11 mouse cellular contexts compared by ENCODE assay signal in genomic region chr3:122801436-122802221, GRCm38 (mm10).
A peak's percentile ranks its signal among the peaks of the same experiment; 100 is the strongest.
DNase-seq lines count a peak whose midpoint lies in the region; ATAC-seq and TF ChIP-seq lines count a peak whose summit lies in the region.
"Had no signal": no experiment of that assay in that cellular context is flagged by ENCODE, and none has a peak within 500 bp of the region (broad histone marks: within the 10 kb centered on the region; RNA-seq: fewer than 3 reads in every experiment).

No protein-coding gene starts in this region.

- no peak for DNase-seq in lung, adult 2 months
- DNase-seq in hindbrain, postnatal 0 days (ENCODE audit: low spot score): no peak
- no peak for DNase-seq in spleen, postnatal 14 days (ENCODE audit: low spot score in 2 of 2)
- DNase-seq: cerebellum, postnatal 10 days; right cerebral cortex, adult 18-20 months had no signal

- no peak for TF ChIP-seq POLR2A in lung, adult 2 months (IDR thresholded peaks at IDR 0.05; ENCODE audit: borderline replicate concordance, extremely low read depth, low read depth, low read length)

- ATAC-seq in lung, embryonic 15.5 days (ENCODE audit: borderline replicate concordance, extremely low read depth, low FRiP score, low TSS enrichment): no peak
- ATAC-seq in forebrain, embryonic 13.5 days: peak; percentile 69
- ATAC-seq in hindbrain, postnatal 0 days: peak; percentile 56
- peak; percentile 59; the same call in 1 of the 2 replicates for ATAC-seq in stomach, embryonic 15.5 days (ENCODE audit: insufficient read depth, low FRiP score, low read depth)
- no peak for ATAC-seq in inflammation-experienced regulatory T-cells, adult 6 months

- WGBS in lung, embryonic 15.5 days: 77% methylated on average over 15 of the region's 15 CpGs
- 81% methylated on average over 15 of the region's 15 CpGs for WGBS in lung, adult 2 months
- 67% methylated on average over 15 of the region's 15 CpGs for WGBS in forebrain, embryonic 13.5 days
- WGBS in hindbrain, postnatal 0 days: 56% methylated on average over 15 of the region's 15 CpGs
- 68% methylated on average over 15 of the region's 15 CpGs for WGBS in stomach, embryonic 15.5 days

- TF ChIP-seq CTCF in lung, adult 2 months (IDR thresholded peaks at IDR 0.05; ENCODE audit: insufficient read depth, low read length): no peak
- TF ChIP-seq CTCF in hindbrain, postnatal 0 days (IDR thresholded peaks at IDR 0.05; ENCODE audit: low read depth): no peak

- H3K4me1 ChIP-seq in lung, embryonic 15.5 days: 0 out of 2 replicates have a peak, but pooled peaks cover 7% of the 10 kb centered on the region
- no peaks in the 10 kb centered on the region for H3K4me1 ChIP-seq in lung, adult 2 months (ENCODE audit: control insufficient read depth, insufficient read depth, low read length)
- peaks cover 23% of the 10 kb centered on the region for H3K4me1 ChIP-seq in forebrain, embryonic 13.5 days
- H3K4me1 ChIP-seq in hindbrain, postnatal 0 days (ENCODE audit: insufficient read depth, low read length): peaks cover 15% of the 10 kb centered on the region
- H3K4me1 ChIP-seq in stomach, embryonic 15.5 days: peaks cover 5% of the 10 kb centered on the region; the same call in 1 of the 2 replicates

- H3K27me3 ChIP-seq in lung, embryonic 15.5 days: no peaks in the 10 kb centered on the region
- no peaks in the 10 kb centered on the region for H3K27me3 ChIP-seq in forebrain, embryonic 13.5 days
- H3K27me3 ChIP-seq in hindbrain, postnatal 0 days (ENCODE audit: insufficient read depth, low read length): no peaks in the 10 kb centered on the region
- H3K27me3 ChIP-seq in stomach, embryonic 15.5 days (replicated peaks): no peaks in the 10 kb centered on the region
- H3K27me3 ChIP-seq: CH12.LX had no signal

- peaks cover 30% of the 10 kb centered on the region for H3K36me3 ChIP-seq in lung, embryonic 15.5 days
- H3K36me3 ChIP-seq in forebrain, embryonic 13.5 days (ENCODE audit: poor library complexity, severe bottlenecking): peaks cover 3% of the 10 kb centered on the region; the same call in 1 of the 2 replicates
- H3K36me3 ChIP-seq in hindbrain, postnatal 0 days (ENCODE audit: insufficient read depth, low read length): no peaks in the 10 kb centered on the region
- H3K36me3 ChIP-seq in stomach, embryonic 15.5 days: peaks cover 12% of the 10 kb centered on the region; the same call in 1 of the 2 replicates

- no peak overlapping the region for H3K9ac ChIP-seq in lung, embryonic 15.5 days
- H3K9ac ChIP-seq in forebrain, embryonic 13.5 days: peak overlapping the region; percentile 26; the same call in 1 of the 2 replicates
- no peak overlapping the region for H3K9ac ChIP-seq in hindbrain, postnatal 0 days (replicated peaks; ENCODE audit: low read length)
- no peak overlapping the region for H3K9ac ChIP-seq in stomach, embryonic 15.5 days
- H3K9ac ChIP-seq: liver, embryonic 14.5 days had no signal

- H3K4me3 ChIP-seq in lung, embryonic 15.5 days: no peak overlapping the region
- no peak overlapping the region for H3K4me3 ChIP-seq in lung, adult 2 months (replicated peaks; ENCODE audit: extremely low read depth, low read depth, low read length)
- no peak overlapping the region for H3K4me3 ChIP-seq in forebrain, embryonic 13.5 days
- no peak overlapping the region for H3K4me3 ChIP-seq in hindbrain, postnatal 0 days (ENCODE audit: low read length)
- no peak overlapping the region for H3K4me3 ChIP-seq in stomach, embryonic 15.5 days (replicated peaks)

- no peak overlapping the region for H3K4me2 ChIP-seq in lung, embryonic 15.5 days
- H3K4me2 ChIP-seq in forebrain, embryonic 13.5 days: no peak overlapping the region
- no peak overlapping the region for H3K4me2 ChIP-seq in hindbrain, postnatal 0 days (ENCODE audit: low read depth, low read length)
- no peak overlapping the region for H3K4me2 ChIP-seq in stomach, embryonic 15.5 days

- no peaks in the 10 kb centered on the region for H3K9me3 ChIP-seq in lung, embryonic 15.5 days
- no peaks in the 10 kb centered on the region for H3K9me3 ChIP-seq in forebrain, embryonic 13.5 days (replicated peaks)
- no peaks in the 10 kb centered on the region for H3K9me3 ChIP-seq in hindbrain, postnatal 0 days (ENCODE audit: low read length)
- no peaks in the 10 kb centered on the region for H3K9me3 ChIP-seq in stomach, embryonic 15.5 days

- H3K27ac ChIP-seq in lung, embryonic 15.5 days: peak overlapping the region; percentile 66
- H3K27ac ChIP-seq in forebrain, embryonic 13.5 days: peak overlapping the region; percentile 31
- peak overlapping the region; percentile 41; the same call in 1 of the 2 replicates for H3K27ac ChIP-seq in hindbrain, postnatal 0 days
- peak overlapping the region; percentile 83 for H3K27ac ChIP-seq in stomach, embryonic 15.5 days
- H3K27ac ChIP-seq: liver, embryonic 14.5 days had no signal

Comparison
In these comparisons a context has a peak if more than half of its experiments do, and no peak if none do; other contexts are left out.
1. ATAC-seq: peak in forebrain, embryonic 13.5 days (single experiment), hindbrain, postnatal 0 days (single experiment) and stomach, embryonic 15.5 days (single experiment); none in lung, embryonic 15.5 days (single experiment) and inflammation-experienced regulatory T-cells, adult 6 months (single experiment).
2. H3K27ac ChIP-seq: peak in every context shown above with its lines; median percentile 83 in stomach, embryonic 15.5 days; 66 in lung, embryonic 15.5 days; 41 in hindbrain, postnatal 0 days; 31 in forebrain, embryonic 13.5 days.